Mouse (Mus musculus): ENCODE measurements around the gene Egfr.

DNA sequence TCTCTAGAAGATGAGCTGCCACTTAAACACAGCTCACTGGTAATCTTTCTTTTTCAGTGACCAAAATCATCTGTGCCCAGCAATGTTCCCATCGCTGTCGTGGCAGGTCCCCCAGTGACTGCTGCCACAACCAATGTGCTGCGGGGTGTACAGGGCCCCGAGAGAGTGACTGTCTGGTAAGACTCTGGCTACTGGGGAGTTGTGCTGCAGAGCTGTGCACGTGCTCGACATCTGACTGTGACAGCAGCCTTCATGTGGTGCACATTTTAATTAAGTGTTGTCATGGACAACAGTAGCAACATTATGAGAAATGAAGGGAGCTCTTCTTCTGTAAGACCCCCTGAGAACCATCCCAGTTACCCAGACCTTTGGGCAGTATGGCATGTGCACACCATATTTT, 116.0 kb downstream of the Egfr start:
- TF ChIP-seq CTCF (IDR thresholded peaks at IDR 0.05; ENCODE audit: extremely low read depth, insufficient read depth, low read length) (no peak), POLR2A (IDR thresholded peaks at IDR 0.05; ENCODE audit: extremely low read depth, insufficient read depth, low read length) (no peak)

Measured in cortical plate, adult 2 months (tissue).